Mouse (Mus musculus): ENCODE measurements around the gene Csnk1g2.

Csnk1g2 gene

DNA sequence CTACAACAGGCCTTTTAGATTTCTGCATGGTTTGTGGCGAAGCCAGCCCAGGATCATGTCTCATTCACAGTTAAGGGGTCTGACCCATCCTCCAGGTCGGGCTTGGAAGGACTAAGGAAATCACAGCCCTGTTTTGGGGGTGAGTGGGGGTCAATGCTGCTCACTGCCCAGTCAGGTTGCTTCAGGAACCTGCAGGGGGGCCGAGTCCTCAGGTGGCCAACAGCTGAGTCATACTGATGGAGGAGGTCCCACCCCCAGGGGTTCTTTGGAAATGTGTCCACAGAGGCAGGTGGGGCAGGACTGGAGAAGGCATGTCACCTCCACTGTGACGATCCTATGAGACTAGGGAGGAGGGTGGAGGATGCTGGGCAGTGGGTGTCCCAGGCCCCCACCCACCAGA lies 42.8 kb downstream of the Csnk1g2 start:
- no peak for DNase-seq (ENCODE audit: low read depth)

DNA sequence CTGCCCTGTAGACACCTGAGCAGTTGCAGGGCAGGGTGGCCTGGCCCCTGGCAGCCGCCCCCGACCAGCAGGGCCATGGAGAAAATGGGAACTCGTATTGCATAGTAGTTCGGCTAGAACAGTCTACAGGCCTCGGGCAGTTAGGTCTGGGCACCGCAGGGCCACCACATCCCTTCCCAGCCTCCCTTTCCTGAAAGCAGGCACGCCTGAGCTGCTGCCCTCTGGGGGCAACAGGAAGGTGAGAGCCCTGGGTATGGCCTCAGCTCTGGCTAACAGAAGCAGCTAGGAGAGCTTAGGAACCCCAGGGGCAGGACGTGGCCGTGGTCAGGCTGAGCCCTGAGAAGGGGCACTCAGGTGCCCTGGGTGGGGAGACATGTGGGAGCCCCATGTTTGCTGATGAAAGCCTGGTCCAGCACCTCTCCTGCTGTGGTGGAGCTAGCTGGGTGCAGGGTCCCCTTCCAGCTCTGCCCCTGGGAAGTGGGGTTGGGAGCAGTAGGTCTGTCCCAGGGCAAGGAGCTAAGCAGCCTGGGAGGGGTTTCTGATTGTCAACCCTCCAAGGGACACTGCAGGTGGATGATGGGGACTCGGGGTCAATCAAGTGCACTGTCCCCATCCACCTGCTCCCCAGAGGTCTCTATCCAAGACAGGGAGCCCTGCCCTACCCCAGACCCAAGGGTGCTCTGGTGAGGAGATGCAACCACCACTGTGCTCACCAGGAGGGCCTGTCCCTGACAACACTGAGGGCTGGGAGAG lies 43.5 kb downstream of the Csnk1g2 start:
- peak; percentile 68 for DNase-seq (ENCODE audit: low read depth)

GRCm38 (mm10) chr10:80666837-80667412 lies 44.3 kb downstream of the Csnk1g2 start:
- no peak for DNase-seq (ENCODE audit: low read depth)

DNA sequence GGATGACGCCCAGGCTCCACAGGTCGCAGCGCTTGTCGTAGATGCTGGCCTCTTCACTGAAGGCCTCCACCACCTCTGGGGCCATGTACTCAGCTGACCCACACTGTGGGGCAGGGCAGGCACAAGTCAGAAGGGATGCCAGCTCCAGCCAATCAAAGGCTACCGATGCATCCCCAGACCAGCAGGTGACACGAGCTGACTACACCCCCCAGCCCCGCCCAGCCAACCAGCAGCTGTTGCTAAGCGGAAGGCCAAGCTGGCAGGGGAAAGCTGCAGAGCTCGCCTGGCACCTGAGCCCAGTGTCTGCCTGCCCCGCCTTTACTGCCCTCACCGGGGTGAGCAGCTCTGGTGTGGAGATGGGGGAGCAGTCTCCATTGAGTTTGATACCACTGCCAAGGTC lies 46.0 kb downstream of the Csnk1g2 start:
- no peak for DNase-seq (ENCODE audit: low read depth)

- no peak for DNase-seq (ENCODE audit: low read depth)
These were observed 46.4 kb downstream of the Csnk1g2 start for GRCm38 (mm10) chr10:80669018-80669417.

GRCm38 (mm10) chr10:80669737-80670485 lies 47.3 kb downstream of the Csnk1g2 start:
- no peak for DNase-seq (ENCODE audit: low read depth)

DNA sequence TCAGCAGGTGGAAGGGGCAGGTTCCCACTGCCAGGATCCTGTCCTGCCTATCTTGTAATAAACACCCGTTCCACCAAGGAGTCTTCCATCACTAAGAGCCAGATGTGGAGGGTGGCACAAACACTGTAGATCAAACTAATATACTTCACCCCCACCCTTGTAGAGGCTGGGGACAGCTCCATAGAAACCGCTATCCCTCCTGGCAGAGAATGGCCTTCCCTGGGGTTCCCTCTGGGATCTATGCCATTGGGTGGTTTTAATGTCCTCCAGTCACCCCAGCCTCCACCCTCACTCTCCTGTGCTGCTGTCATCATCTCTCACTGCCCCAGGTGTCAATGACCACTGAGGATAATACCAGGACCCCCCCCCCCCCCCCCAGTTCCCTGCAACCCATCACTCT lies 47.9 kb downstream of the Csnk1g2 start:
- no peak for DNase-seq (ENCODE audit: low read depth)

DNA sequence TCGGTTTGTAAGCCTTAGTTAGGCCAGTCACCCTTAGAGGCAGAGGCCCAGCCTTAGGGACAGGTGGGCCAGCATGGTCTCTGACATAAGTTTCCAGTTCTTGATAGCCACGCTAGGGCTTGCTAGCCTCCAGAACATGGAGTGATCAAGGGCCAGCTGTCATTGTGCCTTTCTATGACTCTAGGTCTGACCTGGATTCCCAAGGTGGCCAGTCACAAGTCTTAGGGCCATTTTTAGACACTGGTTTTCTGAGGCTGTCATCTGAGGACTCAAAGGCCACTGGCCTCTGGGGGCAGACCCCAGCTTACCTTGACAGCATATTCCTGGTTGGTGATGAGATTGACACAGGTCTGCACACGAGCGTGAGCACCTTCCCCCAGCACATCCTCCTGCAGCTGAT lies 48.6 kb downstream of the Csnk1g2 start:
- no peak for DNase-seq (ENCODE audit: low read depth)

DNA sequence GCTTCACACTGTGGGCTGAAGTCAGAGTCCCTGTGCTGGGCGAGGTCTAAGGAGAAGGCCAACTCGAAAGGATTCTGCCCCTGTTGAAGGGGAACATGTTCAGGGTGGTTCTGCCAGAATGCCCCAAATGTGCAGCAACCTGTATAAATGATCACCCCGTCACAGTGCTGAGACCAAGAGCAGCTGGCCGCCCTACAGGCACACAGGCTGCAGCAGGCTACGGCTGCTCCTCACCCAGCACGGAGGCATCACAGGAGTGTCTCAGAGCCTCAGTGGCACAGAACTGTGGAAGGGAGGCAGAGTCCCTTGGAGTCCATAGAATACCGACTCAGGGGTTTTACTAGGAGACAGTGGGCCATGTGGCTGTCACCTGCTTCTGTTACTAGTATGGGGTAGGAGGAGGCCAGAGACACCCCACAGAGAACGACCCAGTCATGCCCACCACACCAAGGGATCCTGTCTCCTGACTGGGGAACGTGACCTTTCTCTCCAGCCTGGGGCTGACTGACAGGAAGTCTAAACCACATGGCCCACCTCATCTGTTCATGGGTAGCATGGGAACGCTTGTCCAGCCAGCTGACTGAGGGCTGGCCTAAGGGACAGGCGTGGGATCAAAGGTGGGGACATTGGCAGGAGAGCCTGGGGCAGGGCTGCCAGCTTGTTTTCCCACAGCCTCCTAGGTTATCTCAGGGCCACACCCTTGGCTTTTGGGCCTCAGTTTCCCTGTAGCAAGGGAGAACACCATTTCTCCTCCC lies 49.5 kb downstream of the Csnk1g2 start:
- peak; percentile 63 for DNase-seq (ENCODE audit: low read depth)

GRCm38 (mm10) chr10:80673690-80674089 lies 51.1 kb downstream of the Csnk1g2 start:
- DNase-seq (ENCODE audit: low read depth) = no peak

GRCm38 (mm10) chr10:80674161-80674711 lies 51.6 kb downstream of the Csnk1g2 start:
- peak; percentile 22 for DNase-seq (ENCODE audit: low read depth)

DNA sequence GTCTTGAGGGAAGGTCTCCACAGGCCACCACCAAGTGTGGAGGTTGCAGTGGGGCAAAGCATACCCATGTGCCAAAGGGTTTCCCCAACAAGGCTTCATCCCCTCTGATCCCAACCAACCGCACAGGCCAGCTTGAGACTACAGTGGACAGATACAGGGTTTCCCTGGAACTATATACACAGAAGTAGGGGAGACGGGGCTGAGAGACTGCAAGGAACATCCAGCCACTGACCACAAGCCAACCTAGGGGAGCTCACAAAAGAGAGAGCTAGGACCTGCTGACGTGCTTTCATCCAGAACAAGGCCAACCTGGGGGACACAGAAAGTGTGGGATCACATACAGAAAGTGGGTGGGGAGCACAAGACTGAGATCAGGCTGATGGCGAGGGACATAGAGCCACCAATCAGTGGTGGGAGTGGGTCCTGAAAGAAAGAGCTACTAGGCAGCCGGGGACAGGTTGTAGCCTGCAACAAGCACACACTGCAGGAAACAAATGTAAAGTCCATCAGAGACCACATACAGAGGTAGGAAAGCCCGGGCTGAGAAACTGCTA lies 52.3 kb downstream of the Csnk1g2 start:
- DNase-seq (ENCODE audit: low read depth) = no peak

- DNase-seq (ENCODE audit: low read depth) = peak; percentile 42
These were observed 53.0 kb downstream of the Csnk1g2 start for GRCm38 (mm10) chr10:80675405-80676197.

DNA sequence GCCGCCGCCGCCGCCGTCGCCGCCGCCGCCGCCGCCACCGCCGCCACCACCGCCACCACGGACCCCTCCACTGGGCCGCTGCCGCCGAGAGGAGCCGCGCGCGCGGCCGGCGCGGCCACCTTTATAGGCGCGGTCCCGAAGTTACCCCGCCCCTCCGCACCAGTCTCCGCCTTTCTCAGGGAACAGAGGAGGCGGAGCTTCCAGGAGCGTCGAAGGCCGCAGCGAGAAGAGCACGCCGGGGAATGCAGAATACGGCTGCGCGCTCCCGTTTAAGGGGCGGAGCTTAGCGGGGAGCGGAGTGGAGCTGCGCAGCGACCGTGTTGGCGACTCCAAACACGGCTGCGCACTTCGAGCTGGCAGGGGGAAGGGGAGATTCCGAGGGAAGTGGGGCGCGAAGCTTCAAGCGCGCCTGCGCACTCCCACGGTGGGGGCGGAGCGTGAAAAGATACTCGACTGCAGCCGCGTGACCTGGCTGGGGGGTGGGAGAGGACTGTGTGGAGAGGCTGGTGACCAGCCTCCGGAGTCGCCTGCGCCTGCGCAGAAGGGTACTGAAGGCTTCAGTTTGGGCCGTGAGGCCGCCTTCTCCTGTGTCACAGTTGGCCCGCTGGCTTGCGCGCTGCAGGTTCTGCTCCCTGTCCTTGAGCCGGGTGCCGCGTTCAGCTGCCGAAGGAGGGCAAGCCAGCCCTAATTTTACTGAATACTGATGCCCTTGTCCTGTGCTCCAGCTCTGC lies 53.7 kb downstream of the Csnk1g2 start:
- peak; percentile 100 for DNase-seq (ENCODE audit: low read depth)

GRCm38 (mm10) chr10:80677128-80677875 lies 54.7 kb downstream of the Csnk1g2 start:
- DNase-seq (ENCODE audit: low read depth) = peak; percentile 87

DNA sequence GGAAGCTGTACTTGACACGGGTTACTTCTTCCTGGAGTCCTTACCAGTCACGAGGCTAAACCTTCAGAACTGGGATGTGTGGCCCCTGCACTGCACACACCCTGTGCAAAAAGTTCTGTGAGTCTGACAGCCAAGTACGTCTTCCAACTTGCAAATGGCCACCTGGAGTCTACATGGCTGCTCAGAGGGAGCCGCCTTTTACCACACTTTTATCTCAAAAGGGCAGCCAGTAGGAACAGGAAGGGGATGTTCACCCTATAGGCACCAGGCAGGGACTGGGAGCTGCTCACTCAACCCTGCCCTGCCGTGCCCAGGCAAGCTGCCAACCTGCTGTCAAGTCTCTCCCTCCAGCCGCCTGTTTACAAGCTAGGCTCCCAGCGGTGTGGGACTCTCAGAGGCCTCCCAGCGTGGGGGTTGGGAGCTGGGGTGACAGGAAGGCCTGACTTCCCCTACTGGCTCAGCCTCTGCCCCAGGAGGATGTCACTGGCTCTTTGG lies 55.4 kb downstream of the Csnk1g2 start, which contains the start of gene Mknk2:
TSS of gene Mknk2 (minus strand) at position 171 of the 495 bp plus-strand sequence.
- DNase-seq (ENCODE audit: low read depth) = peak; percentile 100

- peak; percentile 90 for DNase-seq (ENCODE audit: low read depth)
These were observed 56.2 kb downstream of the Csnk1g2 start for GRCm38 (mm10) chr10:80678601-80679377.

GRCm38 (mm10) chr10:80679556-80680259 lies 57.1 kb downstream of the Csnk1g2 start:
- peak; percentile 57 for DNase-seq (ENCODE audit: low read depth)

All from 416B (cell line).